Mouse (Mus musculus) CD8-positive naive resting alpha-beta T cell, adult 57 days (primary cell): ENCODE results near the gene Gin1. TPM values are rescaled to one million over a fixed set of nuclear protein-coding genes. Genes with fewer than 3 reads are reported as not detected.

Experiments used
- total RNA-seq: library from RNA; stranded (reverse); gene quantifications from one replicate; pipeline ENCODE4 v1.2.4, GENCODE M21; 2023

Gene Gin1
- 14.2 TPM for total RNA-seq

GRCm38 (mm10) chr1:97769904-97770753 lies at the start of gene Gin1, which contains the start of gene Ppip5k2:
TSS of gene Gin1 (plus strand) at chr1:97770172.
TSS of gene Ppip5k2 (minus strand) at chr1:97770411.

Other genes starting within 250 kb of the Gin1 start
- gene D1Ertd622e, start 108.1 kb upstream of the Gin1 start, total RNA-seq = 47.4 TPM
- 39.6 TPM for gene Ppip5k2, start 239 bp downstream of the Gin1 start, total RNA-seq